ENCODE assay signal across 10 mouse cellular contexts in the genomic region with DNA sequence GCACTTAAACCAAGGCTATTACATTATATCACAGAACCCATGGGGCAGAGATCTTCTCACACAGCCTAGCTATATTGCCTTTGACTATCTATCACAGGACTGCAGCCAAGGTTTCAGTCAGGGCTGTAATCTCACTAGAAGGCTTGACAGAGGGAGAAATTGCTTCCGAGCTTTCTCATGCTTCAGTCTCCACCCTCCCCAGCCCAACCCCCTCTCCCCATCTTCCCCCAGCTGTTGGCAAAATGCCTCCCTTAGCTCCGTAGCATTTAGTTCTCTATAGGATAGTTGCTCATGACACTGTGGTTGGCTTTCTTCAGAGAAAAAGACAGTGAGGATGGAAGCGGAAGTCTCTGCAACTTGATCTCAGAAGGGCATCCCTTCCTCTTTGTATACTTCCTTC. TPM values are rescaled to one million over a fixed set of nuclear protein-coding genes. Genes with fewer than 3 reads are reported as not detected.
DNase-seq lines count a peak whose midpoint lies in the region; ATAC-seq and TF ChIP-seq lines count a peak whose summit lies in the region.
"Had no signal": no experiment of that assay in that cellular context is flagged by ENCODE, and none has a peak within 500 bp of the region (broad histone marks: within the 10 kb centered on the region; RNA-seq: fewer than 3 reads in every experiment).

No protein-coding gene starts in this region.

- TF ChIP-seq CTCF in midbrain, postnatal 0 days (IDR thresholded peaks at IDR 0.05): no peak
- no peak for TF ChIP-seq CTCF in liver, postnatal 0 days (IDR thresholded peaks at IDR 0.05; ENCODE audit: low read depth)

- 0 out of 2 replicates have a peak overlapping the region, but pooled peaks have one; percentile 22 for H3K27ac ChIP-seq in heart, embryonic 11.5 days (ENCODE audit: low read depth, low read length)
- no peak overlapping the region for H3K27ac ChIP-seq in midbrain, postnatal 0 days (ENCODE audit: low read depth, low read length)
- H3K27ac ChIP-seq in midbrain, embryonic 16.5 days (ENCODE audit: low read length): no peak overlapping the region
- H3K27ac ChIP-seq in liver, postnatal 0 days (ENCODE audit: low read depth): peak overlapping the region; percentile 7; the same call in 1 of the 2 replicates
- H3K27ac ChIP-seq: hindbrain, embryonic 10.5 days had no signal

- H3K9ac ChIP-seq in heart, embryonic 11.5 days (ENCODE audit: low read depth, low read length): no peak overlapping the region
- H3K9ac ChIP-seq in midbrain, postnatal 0 days (replicated peaks; ENCODE audit: low read length, poor library complexity, severe bottlenecking): no peak overlapping the region
- no peak overlapping the region for H3K9ac ChIP-seq in midbrain, embryonic 16.5 days (ENCODE audit: low read depth, low read length)
- H3K9ac ChIP-seq in liver, postnatal 0 days (replicated peaks): no peak overlapping the region
- H3K9ac ChIP-seq: forebrain, postnatal 0 days had no signal

- no peak overlapping the region for H3K4me3 ChIP-seq in heart, embryonic 11.5 days (ENCODE audit: low read depth, low read length)
- no peak overlapping the region for H3K4me3 ChIP-seq in midbrain, postnatal 0 days (ENCODE audit: low read depth, low read length)
- no peak overlapping the region for H3K4me3 ChIP-seq in midbrain, embryonic 16.5 days (ENCODE audit: low read depth, low read length)
- no peak overlapping the region for H3K4me3 ChIP-seq in liver, postnatal 0 days (ENCODE audit: low read depth, low read length)
- H3K4me3 ChIP-seq: hindbrain, embryonic 10.5 days had no signal

- peaks cover 3% of the 10 kb centered on the region; the same call in 1 of the 2 replicates for H3K4me1 ChIP-seq in heart, embryonic 11.5 days (ENCODE audit: control insufficient read depth, insufficient read depth, low read length)
- no peaks in the 10 kb centered on the region for H3K4me1 ChIP-seq in midbrain, postnatal 0 days (ENCODE audit: insufficient read depth, low read length)
- no peaks in the 10 kb centered on the region for H3K4me1 ChIP-seq in midbrain, embryonic 16.5 days (ENCODE audit: control insufficient read depth, insufficient read depth, low read length)
- peaks cover 20% of the 10 kb centered on the region for H3K4me1 ChIP-seq in liver, postnatal 0 days (ENCODE audit: insufficient read depth)

- ATAC-seq in heart, embryonic 11.5 days (replicated peaks; ENCODE audit: insufficient number of reproducible peaks, low FRiP score, low TSS enrichment): no peak
- ATAC-seq in midbrain, postnatal 0 days (ENCODE audit: low FRiP score): no peak
- ATAC-seq in midbrain, embryonic 16.5 days: no peak
- peak; percentile 83 for ATAC-seq in liver, postnatal 0 days
- ATAC-seq in activated CD4-positive, CD25-positive, alpha-beta regulatory T cell, adult 4 months: no peak
- ATAC-seq: forebrain, postnatal 0 days had no signal

- H3K36me3 ChIP-seq in heart, embryonic 11.5 days (ENCODE audit: control insufficient read depth, insufficient read depth, low read length): no peaks in the 10 kb centered on the region
- no peaks in the 10 kb centered on the region for H3K36me3 ChIP-seq in midbrain, postnatal 0 days (ENCODE audit: insufficient read depth, low read length)
- H3K36me3 ChIP-seq in midbrain, embryonic 16.5 days (ENCODE audit: control insufficient read depth, insufficient read depth, low read length): no peaks in the 10 kb centered on the region
- H3K36me3 ChIP-seq in liver, postnatal 0 days (replicated peaks; ENCODE audit: insufficient read depth, low read length): peaks cover 1% of the 10 kb centered on the region; the same call in 1 of the 2 replicates

- H3K4me2 ChIP-seq in heart, embryonic 11.5 days: no peak overlapping the region
- no peak overlapping the region for H3K4me2 ChIP-seq in midbrain, postnatal 0 days (ENCODE audit: low read depth, low read length, poor library complexity, severe bottlenecking)
- no peak overlapping the region for H3K4me2 ChIP-seq in midbrain, embryonic 16.5 days (ENCODE audit: low read length)
- H3K4me2 ChIP-seq in liver, postnatal 0 days (ENCODE audit: low read depth, low read length): no peak overlapping the region

- TF ChIP-seq EP300 in liver, postnatal 0 days (IDR thresholded peaks at IDR 0.05; ENCODE audit: low read depth): peak; percentile 57; the same call in 1 of the 2 replicates

- H3K27me3 ChIP-seq in heart, embryonic 11.5 days (ENCODE audit: control insufficient read depth, insufficient read depth, low read length): no peaks in the 10 kb centered on the region
- H3K27me3 ChIP-seq in midbrain, postnatal 0 days (ENCODE audit: insufficient read depth, low read length): no peaks in the 10 kb centered on the region
- no peaks in the 10 kb centered on the region for H3K27me3 ChIP-seq in midbrain, embryonic 16.5 days (ENCODE audit: control insufficient read depth, insufficient read depth, low read depth, low read length)
- H3K27me3 ChIP-seq in liver, postnatal 0 days (ENCODE audit: insufficient read depth, low read length): no peaks in the 10 kb centered on the region

- intact Hi-C loops in heart, postnatal 10 days (cut with DNase I): no loop called here
- intact Hi-C loops in gastrocnemius, postnatal 36 days (cut with DNase I): no loop called here

- 48% methylated on average over 3 of the region's 3 CpGs for WGBS in heart, embryonic 11.5 days (ENCODE audit: insufficient replicate concordance)
- 59% methylated on average over 3 of the region's 3 CpGs for WGBS in midbrain, postnatal 0 days
- WGBS in midbrain, embryonic 16.5 days: 60% methylated on average over 3 of the region's 3 CpGs
- 31% methylated on average over 3 of the region's 3 CpGs for WGBS in liver, postnatal 0 days (ENCODE audit: insufficient replicate concordance)

- no peak for DNase-seq in heart, postnatal 10 days
- DNase-seq in midbrain, postnatal 0 days (ENCODE audit: low spot score): peak; percentile 18
- peak; percentile 51 for DNase-seq in liver, postnatal 0 days
- no peak for DNase-seq in gastrocnemius, postnatal 36 days
- no peak for DNase-seq in frontal cortex, postnatal 36 days (ENCODE audit: low spot score in 2 of 2)
- DNase-seq: forebrain, postnatal 0 days had no signal

- H3K9me3 ChIP-seq in heart, embryonic 11.5 days (replicated peaks; ENCODE audit: control insufficient read depth, low read length): no peaks in the 10 kb centered on the region
- H3K9me3 ChIP-seq in midbrain, postnatal 0 days (ENCODE audit: low read length): no peaks in the 10 kb centered on the region
- H3K9me3 ChIP-seq in midbrain, embryonic 16.5 days (replicated peaks; ENCODE audit: control insufficient read depth, low read length, poor library complexity, severe bottlenecking): no peaks in the 10 kb centered on the region
- H3K9me3 ChIP-seq in liver, postnatal 0 days (ENCODE audit: low read length): no peaks in the 10 kb centered on the region

RNA-seq across cellular contexts. Expression of a gene that starts 54.0 kb away (rescaled TPM):
- polyA plus RNA-seq in heart, embryonic 11.5 days (2014; fragmentation: Nextera tagmentation; extraction: Ambion mirVana): 6.3 and 7.8 TPM in 2 replicates
- 10 to 100 TPM; 22.0 to 23.1 TPM for total RNA-seq in heart, postnatal 10 days (2021)
- 1.8 and 4.3 TPM in 2 replicates for total RNA-seq in midbrain, postnatal 0 days (2014; rRNA removed)
- 2.1 and 2.4 TPM in 2 replicates for polyA plus RNA-seq in midbrain, postnatal 0 days (2015; fragmentation: Nextera tagmentation; extraction: Ambion mirVana)
- polyA plus RNA-seq in midbrain, embryonic 16.5 days (2015; fragmentation: Nextera tagmentation; extraction: Ambion mirVana): 2.1 and 2.6 TPM in 2 replicates
- polyA plus RNA-seq in liver, postnatal 0 days (2015; fragmentation: Nextera tagmentation; extraction: Ambion mirVana): 4.3 TPM in 2 replicates
- 10 to 100 TPM; 70.1 to 72.4 TPM for polyA plus RNA-seq in activated CD4-positive, CD25-positive, alpha-beta regulatory T cell, adult 4 months (2017; shearing (Covaris generic))
- total RNA-seq in gastrocnemius, postnatal 36 days (2021): 1 to 10 TPM; 9.7 to 9.8 TPM

Comparison
In these comparisons a context has a peak if more than half of its experiments do, and no peak if none do; other contexts are left out.
1. H3K27ac ChIP-seq: peak in heart, embryonic 11.5 days (single experiment) and liver, postnatal 0 days (single experiment); none in midbrain, postnatal 0 days (single experiment) and midbrain, embryonic 16.5 days (single experiment).
2. DNase-seq: peak in midbrain, postnatal 0 days (single experiment) and liver, postnatal 0 days (single experiment); none in heart, postnatal 10 days (0 of 2), gastrocnemius, postnatal 36 days (0 of 2) and frontal cortex, postnatal 36 days (0 of 2).